Mouse (Mus musculus) neural tube, embryonic 11.5 days (tissue): Measurements from ENCODE around the gene Tacc2. TPM values are rescaled to one million over a fixed set of nuclear protein-coding genes. Genes with fewer than 3 reads are reported as not detected.

Experiments
- ATAC-seq: fragments of 200-750 bp; cut with Nextera tagmentation; 2 replicates; pipeline ENCODE4 v1.8.0; 2017; ENCODE audit warnings: moderate number of reproducible peaks, mild to moderate bottlenecking, moderate TSS enrichment, moderate library complexity; ENCODE audit not compliant: insufficient read depth, low FRiP score, low TSS enrichment
- DNase-seq: peaks from one replicate; pipeline ENCODE4 v3.0.0-alpha.2; 2015; ENCODE audit warnings: low spot score
- H3K27ac ChIP-seq: fragments of 300-500 bp; sonication (generic); 2 replicates; pipeline ENCODE4 v1.5.1; 2014; ENCODE audit warnings: low read depth, mild to moderate bottlenecking, low read length
- H3K27me3 ChIP-seq: fragments of 300-500 bp; sonication (generic); 2 replicates; pipeline ENCODE4 v1.6.1; 2014; ENCODE audit warnings: mild to moderate bottlenecking, low read length, mixed read lengths; ENCODE audit not compliant: control insufficient read depth, insufficient read depth
- H3K36me3 ChIP-seq: fragments of 300-500 bp; sonication (generic); 2 replicates; pipeline ENCODE4 v1.6.1; 2014; ENCODE audit warnings: mild to moderate bottlenecking, low read length, moderate library complexity, mixed read lengths; ENCODE audit not compliant: control insufficient read depth, insufficient read depth
- H3K4me1 ChIP-seq: fragments of 300-500 bp; sonication (generic); 2 replicates; pipeline ENCODE4 v1.6.1; 2014; ENCODE audit warnings: low read length, mixed read lengths; ENCODE audit not compliant: control insufficient read depth, insufficient read depth
- H3K4me2 ChIP-seq: fragments of 300-500 bp; sonication (generic); 2 replicates; pipeline ENCODE4 v1.6.1; 2014; ENCODE audit warnings: low read depth, mild to moderate bottlenecking, moderate library complexity
- H3K4me3 ChIP-seq: fragments of 300-500 bp; sonication (generic); 2 replicates; pipeline ENCODE4 v1.5.1; 2014; ENCODE audit warnings: low read depth, low read length
- H3K9ac ChIP-seq: fragments of 300-500 bp; sonication (generic); 2 replicates; pipeline ENCODE4 v1.6.1; 2014; ENCODE audit warnings: mild to moderate bottlenecking, low read length
- H3K9me3 ChIP-seq: fragments of 300-500 bp; sonication (generic); 2 replicates; pipeline ENCODE4 v1.6.1; 2016; ENCODE audit warnings: low read length; ENCODE audit not compliant: control insufficient read depth
- WGBS: fragments of 180-500 bp; shearing (Covaris S2); extraction: QIAGEN DNeasy Blood & Tissue Kit; methylation state at CpG from one replicate; pipeline ENCODE4 v1.1.7; 2014; 5-methylcytosine and 5-hydroxymethylcytosine counted together
- polyA plus RNA-seq: library from polyadenylated mRNA; unstranded; fragments of >200 nt; fragmentation: Nextera tagmentation; extraction: Ambion mirVana; gene quantifications from 2 replicates; pipeline ENCODE4 v1.2.1, GENCODE M21; 2014

The Tacc2 gene
- polyA plus RNA-seq, 1 experiment from 2014 or later, result 62.6 TPM

GRCm38 (mm10) chr7:130787537-130787936 lies 210.3 kb downstream of the Tacc2 start:
- Histone ChIP-seq H3K4me3 (no peak overlapping the region), H3K27me3 (no peaks in the 10 kb centered on the region), H3K36me3 (no peaks in the 10 kb centered on the region), H3K9me3 (no peaks in the 10 kb centered on the region), H3K27ac (no peak overlapping the region), H3K4me2 (no peak overlapping the region), H3K4me1 (no peaks in the 10 kb centered on the region), H3K9ac (no peak overlapping the region)
- no peak for DNase-seq
- WGBS, result 93% methylated on average over 4 of the region's 4 CpGs
- ATAC-seq, result no peak

- no peaks in the 10 kb centered on the region for H3K4me1 ChIP-seq
- H3K9ac ChIP-seq, result no peak overlapping the region
- H3K9me3 ChIP-seq, result no peaks in the 10 kb centered on the region
- no peaks in the 10 kb centered on the region for H3K27me3 ChIP-seq
- no peak overlapping the region for H3K27ac ChIP-seq
- no peaks in the 10 kb centered on the region for H3K36me3 ChIP-seq
- no peak overlapping the region for H3K4me2 ChIP-seq
- 76% methylated on average over 3 of the region's 3 CpGs for WGBS
- ATAC-seq, result no peak
- no peak for DNase-seq
- H3K4me3 ChIP-seq, result no peak overlapping the region
These were observed 211.7 kb downstream of the Tacc2 start for GRCm38 (mm10) chr7:130788950-130789349.

- H3K9ac ChIP-seq, result no peak overlapping the region
These were observed 212.2 kb downstream of the Tacc2 start for GRCm38 (mm10) chr7:130789456-130789855.

GRCm38 (mm10) chr7:130793671-130794070 lies 216.4 kb downstream of the Tacc2 start:
- H3K9me3 ChIP-seq, result no peaks in the 10 kb centered on the region
- H3K27me3 ChIP-seq, result no peaks in the 10 kb centered on the region
- no peaks in the 10 kb centered on the region for H3K36me3 ChIP-seq
- H3K27ac ChIP-seq, result no peak overlapping the region
- H3K9ac ChIP-seq, result no peak overlapping the region
- WGBS, result 91% methylated on average over 9 of the region's 9 CpGs
- no peak overlapping the region for H3K4me3 ChIP-seq
- no peak overlapping the region for H3K4me2 ChIP-seq
- DNase-seq (no peak), ATAC-seq (no peak)
- no peaks in the 10 kb centered on the region for H3K4me1 ChIP-seq

More at GRCm38 (mm10) chr7:130789456-130789855, 212.2 kb downstream of the Tacc2 start:
- Histone ChIP-seq H3K9me3 (no peaks in the 10 kb centered on the region), H3K36me3 (no peaks in the 10 kb centered on the region), H3K27ac (no peak overlapping the region), H3K4me3 (no peak overlapping the region), H3K4me1 (no peaks in the 10 kb centered on the region), H3K27me3 (no peaks in the 10 kb centered on the region), H3K4me2 (no peak overlapping the region)
- no peak for DNase-seq
- no peak for ATAC-seq
- 86% methylated on average over 7 of the region's 7 CpGs for WGBS

- no peak for DNase-seq
- Histone ChIP-seq H3K36me3 (no peaks in the 10 kb centered on the region), H3K4me1 (no peaks in the 10 kb centered on the region), H3K27ac (no peak overlapping the region), H3K27me3 (no peaks in the 10 kb centered on the region), H3K4me3 (no peak overlapping the region), H3K9ac (no peak overlapping the region), H3K9me3 (no peaks in the 10 kb centered on the region), H3K4me2 (no peak overlapping the region)
- ATAC-seq, result no peak
- 71% methylated on average over 8 of the region's 8 CpGs for WGBS
These were observed 219.5 kb downstream of the Tacc2 start for GRCm38 (mm10) chr7:130796786-130797185.

GRCm38 (mm10) chr7:130797524-130797923 lies 220.3 kb downstream of the Tacc2 start:
- H3K36me3 ChIP-seq, result no peaks in the 10 kb centered on the region
- H3K4me3 ChIP-seq, result no peak overlapping the region
- no peak for DNase-seq
- no peak overlapping the region for H3K27ac ChIP-seq
- H3K27me3 ChIP-seq, result no peaks in the 10 kb centered on the region
- H3K4me2 ChIP-seq, result no peak overlapping the region
- H3K9me3 ChIP-seq, result no peaks in the 10 kb centered on the region
- H3K9ac ChIP-seq, result no peak overlapping the region
- no peak for ATAC-seq
- no peaks in the 10 kb centered on the region for H3K4me1 ChIP-seq
- 92% methylated on average over 6 of the region's 6 CpGs for WGBS

- Histone ChIP-seq H3K4me2 (no peak overlapping the region), H3K27ac (no peak overlapping the region), H3K9me3 (no peaks in the 10 kb centered on the region), H3K4me3 (no peak overlapping the region), H3K9ac (no peak overlapping the region), H3K27me3 (no peaks in the 10 kb centered on the region), H3K36me3 (no peaks in the 10 kb centered on the region), H3K4me1 (no peaks in the 10 kb centered on the region)
- WGBS, result 89% methylated on average over 10 of the region's 10 CpGs
- DNase-seq (no peak), ATAC-seq (no peak)
These were observed 222.2 kb downstream of the Tacc2 start for GRCm38 (mm10) chr7:130799418-130799817.

GRCm38 (mm10) chr7:130800681-130801080 lies 223.4 kb downstream of the Tacc2 start:
- Histone ChIP-seq H3K27me3 (no peaks in the 10 kb centered on the region), H3K4me2 (no peak overlapping the region), H3K36me3 (no peaks in the 10 kb centered on the region), H3K9ac (no peak overlapping the region), H3K27ac (no peak overlapping the region), H3K9me3 (no peaks in the 10 kb centered on the region), H3K4me1 (no peaks in the 10 kb centered on the region), H3K4me3 (no peak overlapping the region)
- 80% methylated on average over 4 of the region's 4 CpGs for WGBS
- ATAC-seq (no peak), DNase-seq (no peak)

- WGBS, result 92% methylated on average over 4 of the region's 4 CpGs
These were observed 224.6 kb downstream of the Tacc2 start for GRCm38 (mm10) chr7:130801811-130802210.

More at GRCm38 (mm10) chr7:130801811-130802210, 224.6 kb downstream of the Tacc2 start:
- H3K4me2 ChIP-seq, result no peak overlapping the region
- no peaks in the 10 kb centered on the region for H3K27me3 ChIP-seq
- no peak for ATAC-seq
- H3K36me3 ChIP-seq, result no peaks in the 10 kb centered on the region
- H3K27ac ChIP-seq, result no peak overlapping the region
- no peaks in the 10 kb centered on the region for H3K4me1 ChIP-seq
- DNase-seq, result no peak
- H3K9ac ChIP-seq, result no peak overlapping the region
- H3K9me3 ChIP-seq, result no peaks in the 10 kb centered on the region
- no peak overlapping the region for H3K4me3 ChIP-seq
